Mouse (Mus musculus): ENCODE results near the gene Gapt.
"Not testable (repeated sequence)": the region's sequence is repeated elsewhere in the genome, so short reads cannot be mapped to it uniquely, and the experiment has no call there.

Gapt gene

DNA sequence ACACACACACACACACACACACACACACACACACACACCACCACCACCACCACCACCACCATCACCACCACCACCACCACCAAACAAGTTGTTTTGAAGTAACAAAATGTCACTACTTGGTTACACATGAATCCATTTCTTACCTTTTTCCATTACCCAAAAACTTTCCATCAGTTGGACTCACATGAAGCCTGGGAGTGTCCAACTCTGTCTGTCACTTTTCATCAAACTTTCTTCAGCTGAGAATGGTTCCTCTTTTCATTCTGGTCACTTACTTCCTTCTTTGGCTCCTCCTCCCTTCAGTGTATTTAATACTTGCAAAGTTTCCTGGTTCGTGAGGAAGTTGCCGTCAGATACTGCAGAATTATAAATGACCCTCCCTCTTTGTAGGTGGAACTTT, at the start of gene Gapt:
Gene Gapt, minus strand, starts transcription at position 259 of the 400 bp plus-strand sequence.
- in situ Hi-C loops (cut with MboI; ENCODE audit: unreplicated experiment in 2 of 2) = loop anchor here in 1 of 2 experiments (25.0 kb wide), 2 partner anchors 570 to 1120 kb away; no protein-coding TSS in a partner anchor

DNA sequence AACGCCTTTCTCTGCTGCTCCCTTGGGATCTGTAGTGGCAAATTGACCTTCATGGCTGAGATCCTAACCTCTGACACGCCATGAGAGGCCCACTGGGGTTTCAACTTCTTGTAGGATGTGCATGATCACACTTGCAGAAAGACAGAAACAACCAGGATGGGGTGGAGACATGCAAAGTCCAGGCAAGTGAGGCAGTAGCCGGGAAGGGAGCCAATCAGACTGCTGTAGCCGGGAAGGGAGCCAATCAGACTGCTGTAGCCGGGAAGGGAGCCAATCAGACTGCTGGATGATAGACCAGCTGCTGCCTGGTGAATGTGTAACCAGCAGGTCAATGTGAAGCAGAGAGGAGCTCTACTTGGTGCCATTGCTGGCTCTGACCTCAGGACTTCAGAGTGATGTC, 49.2 kb upstream of the Gapt start:
- in situ Hi-C loops (cut with MboI; ENCODE audit: unreplicated experiment in 2 of 2) = no loop called here

DNA sequence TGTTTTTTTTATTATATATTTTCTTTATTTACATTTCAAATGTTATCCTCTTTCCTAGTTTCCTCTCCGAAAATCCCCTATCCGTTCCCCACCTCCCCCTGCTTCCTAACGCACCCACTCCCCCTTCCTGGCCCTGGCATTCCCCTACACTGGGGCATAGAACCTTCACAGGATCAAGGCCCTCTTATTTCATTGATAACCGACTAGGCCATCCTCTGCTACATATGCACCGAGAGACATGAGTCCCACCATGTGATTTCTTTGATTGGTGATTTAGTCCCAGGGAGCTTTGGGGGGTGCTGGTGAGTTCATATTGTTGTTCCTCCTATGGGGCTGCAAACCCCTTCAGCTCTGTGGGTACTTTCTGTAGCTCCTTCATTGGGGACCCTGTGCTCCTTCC, 47.7 kb upstream of the Gapt start:
- in situ Hi-C loops (cut with MboI; ENCODE audit: unreplicated experiment in 2 of 2) = not testable (repeated sequence)

DNA sequence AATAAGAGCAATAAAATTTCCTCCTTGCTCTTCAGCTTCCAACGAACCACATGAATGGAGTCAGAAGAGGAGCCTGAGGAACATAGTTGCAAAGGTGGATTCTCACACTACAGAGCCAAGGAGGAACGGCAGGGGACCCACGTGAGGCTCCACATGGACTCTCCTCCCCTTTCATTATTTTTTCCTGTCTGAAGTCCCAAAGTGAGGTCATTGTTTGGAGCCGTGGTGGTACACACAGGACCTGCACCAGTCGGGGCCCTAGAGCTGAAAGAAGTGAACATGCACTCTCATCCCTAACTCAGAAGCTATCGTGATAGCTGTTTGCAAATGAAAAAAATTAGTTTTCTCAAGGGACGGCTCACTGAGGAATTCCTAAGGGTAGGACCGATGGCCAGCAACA, 47.1 kb upstream of the Gapt start:
- in situ Hi-C loops (cut with MboI; ENCODE audit: unreplicated experiment in 2 of 2) = no loop called here

DNA sequence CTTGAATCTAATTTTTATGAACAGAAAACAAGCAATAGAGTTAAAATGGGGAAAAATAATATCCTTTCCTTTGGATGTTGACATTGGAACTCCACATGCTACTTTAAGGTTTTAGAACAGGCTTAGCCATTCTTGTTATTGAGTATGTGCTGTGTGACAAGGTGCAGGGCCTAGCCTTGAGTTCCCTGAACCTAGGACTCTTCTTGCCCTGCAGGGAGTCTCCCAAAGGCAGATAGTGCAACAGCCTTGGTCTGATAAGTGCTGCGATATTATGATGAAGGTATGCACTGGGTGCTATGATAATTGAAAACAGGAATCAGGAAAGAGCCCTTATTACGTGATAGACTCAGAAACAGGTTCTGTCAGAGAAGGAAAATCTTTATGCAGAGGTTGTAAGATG, 44.9 kb upstream of the Gapt start:
- in situ Hi-C loops (cut with MboI; ENCODE audit: unreplicated experiment in 2 of 2) = no loop called here

DNA sequence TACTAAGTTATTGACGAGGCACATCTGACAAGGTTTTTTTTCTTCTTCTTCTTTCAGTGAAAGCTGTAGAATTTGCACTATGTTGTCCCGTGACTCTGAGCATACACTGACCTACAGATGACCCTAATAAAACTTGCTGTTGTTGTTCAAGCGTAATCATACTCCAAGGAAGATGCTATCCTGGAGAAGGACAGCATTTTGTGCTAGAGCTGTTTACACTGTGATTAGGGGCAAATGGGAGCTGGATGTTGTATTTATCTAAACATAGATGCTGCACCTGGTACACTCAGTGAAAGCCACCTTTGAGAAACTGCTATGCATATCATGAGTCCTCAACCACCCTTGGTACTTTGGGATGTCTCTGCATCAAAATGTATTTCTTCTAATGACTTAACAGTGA, 44.4 kb upstream of the Gapt start:
- in situ Hi-C loops (cut with MboI; ENCODE audit: unreplicated experiment in 2 of 2) = no loop called here

DNA sequence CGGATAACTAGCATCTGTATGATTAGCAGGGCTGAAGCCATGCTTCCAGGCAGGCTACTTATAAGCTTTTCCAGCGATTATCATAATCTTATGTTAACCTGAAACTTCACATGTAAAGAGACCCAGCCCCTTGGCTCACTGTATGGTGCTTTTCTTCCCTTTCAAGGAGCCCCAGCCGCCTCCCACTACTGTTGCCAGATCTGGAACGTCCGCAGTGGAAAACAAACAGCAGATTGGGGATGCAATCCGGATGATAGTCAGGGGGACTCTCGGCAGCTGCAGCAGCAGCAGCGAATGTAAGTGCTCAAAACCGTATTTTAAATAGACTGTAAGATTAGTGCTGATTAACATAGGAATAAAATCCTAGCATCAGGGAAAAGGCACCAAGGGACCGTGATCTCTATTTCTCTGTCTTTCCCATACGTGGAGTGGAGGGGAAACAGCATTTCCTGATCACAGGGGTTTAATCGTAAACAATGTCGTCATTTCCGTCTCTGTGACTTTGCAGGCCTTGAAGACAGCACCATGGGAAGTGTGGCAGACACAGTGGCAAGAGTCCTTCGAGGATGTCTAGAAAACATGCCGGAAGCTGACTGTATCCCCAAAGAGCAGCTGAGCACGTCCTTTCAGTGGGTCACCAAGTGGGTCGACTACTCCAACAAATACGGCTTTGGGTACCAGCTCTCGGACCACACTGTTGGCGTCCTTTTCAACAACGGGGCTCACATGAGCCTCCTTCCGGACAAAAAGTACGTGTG, 41.7 kb upstream of the Gapt start:
- in situ Hi-C loops (cut with MboI; ENCODE audit: unreplicated experiment in 2 of 2) = loop anchor here (10.0 to 25.0 kb wide), 5 partner anchors 566 to 1346 kb away; partner anchors contain the start of gene Gm49496 (in 1 of the 2)

DNA sequence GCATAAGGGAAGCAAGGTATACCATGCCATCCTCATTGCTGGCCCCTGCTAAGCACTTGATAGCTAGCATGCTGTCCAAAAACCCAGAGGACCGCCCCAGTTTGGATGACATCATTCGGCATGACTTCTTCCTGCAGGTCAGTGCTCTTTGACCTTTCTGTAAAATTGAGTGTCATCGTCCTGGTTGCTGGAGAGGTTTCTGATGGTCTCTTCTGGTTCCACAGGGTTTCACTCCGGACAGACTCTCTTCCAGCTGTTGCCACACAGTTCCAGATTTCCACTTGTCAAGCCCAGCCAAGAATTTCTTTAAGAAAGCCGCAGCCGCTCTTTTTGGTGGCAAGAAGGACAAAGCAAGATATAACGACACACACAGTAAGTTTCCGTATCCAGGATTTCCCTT, 40.8 kb upstream of the Gapt start:
- in situ Hi-C loops (cut with MboI; ENCODE audit: unreplicated experiment in 2 of 2) = loop anchor here (10.0 to 25.0 kb wide), 5 partner anchors 567 to 1347 kb away; partner anchors contain the start of gene Gm49496 (in 1 of the 2)

DNA sequence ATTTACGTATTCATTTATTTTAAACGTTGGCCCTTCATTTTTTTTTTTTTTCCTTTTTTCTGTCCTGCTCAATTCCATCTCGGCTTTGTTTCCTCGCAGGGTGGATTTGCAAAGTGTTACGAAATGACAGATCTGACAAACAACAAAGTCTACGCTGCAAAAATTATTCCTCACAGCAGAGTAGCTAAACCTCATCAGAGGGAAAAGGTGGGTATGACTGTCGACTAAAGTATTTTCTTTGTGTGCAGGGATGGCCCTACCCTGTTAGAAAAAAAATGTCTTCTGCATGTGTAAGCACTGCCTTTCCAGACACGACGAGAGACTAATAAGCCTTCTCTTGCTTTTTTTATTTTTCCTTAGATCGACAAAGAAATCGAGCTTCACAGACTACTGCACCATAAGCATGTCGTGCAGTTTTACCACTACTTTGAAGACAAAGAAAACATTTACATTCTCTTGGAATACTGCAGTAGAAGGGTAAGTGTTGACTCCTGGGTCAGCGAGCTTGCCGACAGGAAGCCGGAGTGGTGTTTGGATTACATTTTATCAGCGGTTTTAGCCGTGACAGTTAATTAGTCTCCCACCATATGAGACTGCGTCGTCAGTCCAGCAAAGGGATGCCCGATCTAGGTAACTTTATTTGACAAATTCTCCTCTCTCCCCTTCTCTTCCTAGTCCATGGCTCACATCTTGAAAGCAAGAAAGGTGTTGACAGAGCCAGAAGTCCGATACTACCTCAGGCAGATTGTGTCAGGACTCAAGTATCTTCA, 39.1 kb upstream of the Gapt start:
- in situ Hi-C loops (cut with MboI; ENCODE audit: unreplicated experiment in 2 of 2) = loop anchor here (10.0 to 25.0 kb wide), 5 partner anchors 569 to 1349 kb away; partner anchors contain the start of gene Gm49496 (in 1 of the 2)

DNA sequence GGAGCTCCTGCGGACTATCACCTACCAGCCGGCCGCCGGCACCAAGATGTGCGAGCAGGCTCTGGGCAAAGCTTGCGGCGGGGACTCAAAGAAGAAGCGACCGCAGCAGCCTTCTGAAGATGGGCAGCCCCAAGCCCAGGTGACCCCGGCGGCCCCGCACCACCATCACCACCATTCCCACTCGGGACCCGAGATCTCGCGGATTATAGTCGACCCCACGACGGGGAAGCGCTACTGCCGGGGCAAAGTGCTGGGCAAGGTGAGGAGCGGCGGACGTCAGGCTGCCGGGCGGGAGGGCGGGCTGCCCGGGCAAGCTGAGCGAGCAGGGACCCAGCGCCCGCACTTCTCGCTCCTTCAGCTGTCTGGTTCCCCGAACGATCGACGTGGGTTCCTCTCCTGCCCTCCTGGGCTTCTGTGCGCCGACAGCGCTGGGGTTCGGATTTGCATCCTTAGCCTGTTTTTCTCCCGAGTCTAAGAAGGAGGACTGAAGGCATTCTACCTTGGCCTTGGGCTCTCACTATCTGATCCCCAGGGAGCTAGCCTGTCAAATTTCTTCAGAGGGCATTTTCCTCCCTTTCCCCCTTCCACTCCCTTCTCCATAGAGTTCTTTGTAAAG, 38.3 kb upstream of the Gapt start:
- in situ Hi-C loops (cut with MboI; ENCODE audit: unreplicated experiment in 2 of 2) = loop anchor here (10.0 to 25.0 kb wide), 5 partner anchors 570 to 1350 kb away; partner anchors contain the start of gene Gm49496 (in 1 of the 2)

DNA sequence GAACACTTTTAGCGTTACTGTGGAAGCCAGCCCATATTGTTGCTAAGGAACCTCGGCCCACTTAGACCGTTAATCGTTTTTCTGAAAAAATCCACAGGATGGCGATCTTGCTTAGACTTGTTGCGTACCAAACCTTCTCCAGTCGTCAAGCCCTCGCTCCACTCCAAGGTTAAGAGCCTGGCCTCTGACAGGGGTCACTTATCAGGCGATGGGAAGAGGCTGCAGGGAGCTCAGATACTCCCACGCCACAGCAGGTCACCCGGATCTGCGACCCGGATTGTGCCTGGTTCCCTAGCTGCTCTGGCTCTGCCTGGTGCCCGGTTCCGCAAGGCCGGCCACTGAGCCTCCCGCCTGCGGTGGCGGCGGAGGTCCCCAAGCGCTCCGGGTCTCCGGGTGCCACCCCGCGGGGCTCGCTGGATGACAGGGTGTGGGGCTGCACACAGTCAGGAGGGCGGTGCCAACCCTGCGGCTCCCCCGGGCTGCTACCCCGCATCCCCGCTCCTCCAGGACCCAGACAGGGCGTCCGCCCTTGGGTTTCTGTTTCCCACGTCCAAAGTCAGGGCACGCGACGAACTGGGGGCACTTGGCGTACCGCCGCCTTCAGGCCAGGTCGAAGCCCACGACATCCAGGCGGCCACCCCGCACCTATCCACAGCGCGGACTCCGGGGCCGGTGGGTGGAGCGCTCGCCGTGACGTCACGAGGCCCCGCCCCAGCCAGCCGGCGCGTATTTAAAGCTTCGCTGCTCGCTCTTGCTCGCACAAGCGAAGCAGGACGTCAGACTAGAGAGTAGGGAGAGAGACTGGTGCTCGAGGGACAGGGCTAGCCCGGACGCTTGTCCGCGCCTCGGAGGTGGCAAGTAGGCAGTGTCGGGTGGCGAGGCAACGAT, 37.5 kb upstream of the Gapt start, which contains the start of gene Plk2:
Gene Plk2, plus strand, starts transcription at position 756 of the 888 bp plus-strand sequence.
- in situ Hi-C loops (cut with MboI; ENCODE audit: unreplicated experiment in 2 of 2) = loop anchor here (10.0 to 25.0 kb wide), 5 partner anchors 570 to 1350 kb away; partner anchors contain the start of gene Gm49496 (in 1 of the 2)

DNA sequence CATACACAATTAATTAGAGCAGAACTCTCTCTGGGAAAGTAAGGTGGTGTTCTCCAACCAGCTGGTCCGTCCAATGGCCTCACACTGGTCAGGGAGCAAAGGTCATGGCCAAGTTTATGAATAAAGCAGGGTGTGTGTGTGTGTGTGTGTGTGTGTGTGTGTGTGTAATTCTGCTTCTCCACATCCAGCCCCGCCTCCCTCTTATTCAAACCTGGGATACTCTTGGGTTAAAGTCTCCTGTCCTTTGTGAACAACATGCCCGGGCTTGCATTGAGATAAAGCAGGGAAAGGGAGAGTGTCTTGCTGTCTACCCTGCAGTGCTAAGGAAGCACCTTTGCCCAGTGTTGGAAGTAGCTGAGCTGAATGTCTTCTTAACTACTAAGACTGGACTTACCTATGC, 35.6 kb upstream of the Gapt start:
- in situ Hi-C loops (cut with MboI; ENCODE audit: unreplicated experiment in 2 of 2) = loop anchor here (10.0 to 25.0 kb wide), 5 partner anchors 572 to 1352 kb away; partner anchors contain the start of gene Gm49496 (in 1 of the 2)

DNA sequence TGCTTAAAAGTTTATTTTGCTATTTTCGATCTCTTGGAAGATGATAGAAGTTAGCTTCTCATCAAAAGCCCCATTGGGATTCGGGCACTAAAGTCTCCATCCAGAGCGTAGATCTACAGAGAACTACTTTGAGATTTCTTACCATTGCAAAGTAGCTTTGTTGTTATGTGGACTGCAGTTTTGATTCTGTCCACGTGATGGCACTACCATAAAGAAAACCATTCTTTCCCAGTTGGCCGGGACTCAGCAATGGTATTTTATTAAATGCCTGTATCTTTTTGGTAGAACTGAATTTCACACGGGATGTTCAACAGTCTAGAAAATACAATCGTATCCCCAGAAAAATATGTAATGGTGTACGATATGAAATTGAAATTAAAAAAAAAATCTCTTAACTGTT, 35.2 kb upstream of the Gapt start:
- in situ Hi-C loops (cut with MboI; ENCODE audit: unreplicated experiment in 2 of 2) = loop anchor here (10.0 to 25.0 kb wide), 5 partner anchors 573 to 1353 kb away; partner anchors contain the start of gene Gm49496 (in 1 of the 2)

DNA sequence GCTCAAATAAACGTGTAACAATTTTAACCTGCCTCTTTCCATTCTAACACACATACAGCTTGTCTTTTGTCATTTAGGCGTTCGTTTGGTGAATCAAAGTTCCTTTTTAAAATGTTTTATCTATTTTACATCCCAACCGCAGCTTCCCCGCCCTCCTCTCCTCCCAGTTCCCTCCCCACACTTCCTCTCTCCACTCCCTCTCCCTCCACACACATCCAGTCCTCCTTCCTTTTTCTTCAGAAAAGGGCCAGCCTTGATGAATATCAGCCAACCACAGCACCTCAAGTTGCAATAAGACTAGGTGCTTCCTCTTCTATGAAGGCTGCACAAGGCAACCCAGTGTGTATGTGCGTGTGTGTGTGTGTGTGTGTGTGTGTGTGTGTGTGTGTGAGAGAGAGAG, 27.5 kb upstream of the Gapt start:
- in situ Hi-C loops (cut with MboI; ENCODE audit: unreplicated experiment in 2 of 2) = loop anchor here (5.0 to 25.0 kb wide), 6 partner anchors 853 to 1878 kb away; partner anchors contain the start of gene Gm49496 (in 1 of the 2)

DNA sequence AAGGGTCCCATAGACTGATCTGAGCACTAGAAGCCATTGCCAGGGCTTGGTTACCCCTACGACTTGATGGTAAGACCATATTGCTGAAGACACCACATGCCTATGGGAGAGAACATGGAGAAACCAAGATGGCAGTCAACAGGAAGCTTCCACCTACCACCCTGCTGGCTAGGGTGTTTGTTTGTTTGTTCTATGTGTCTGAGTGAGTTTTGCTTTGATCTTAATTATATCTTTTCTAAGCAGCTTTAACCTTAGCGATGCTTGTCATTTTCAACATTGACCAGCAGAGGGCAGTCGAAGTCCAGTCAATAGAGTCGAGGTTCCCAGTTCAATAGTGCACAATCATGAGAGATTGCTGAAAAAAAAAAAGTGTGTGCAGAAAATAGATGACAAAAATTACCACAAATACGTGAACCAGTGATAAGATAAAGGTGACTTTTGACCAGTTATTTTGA, 25.5 kb upstream of the Gapt start:
- in situ Hi-C loops (cut with MboI; ENCODE audit: unreplicated experiment in 2 of 2) = loop anchor here (5.0 to 25.0 kb wide), 6 partner anchors 855 to 1880 kb away; partner anchors contain the start of gene Gm49496 (in 1 of the 2)

DNA sequence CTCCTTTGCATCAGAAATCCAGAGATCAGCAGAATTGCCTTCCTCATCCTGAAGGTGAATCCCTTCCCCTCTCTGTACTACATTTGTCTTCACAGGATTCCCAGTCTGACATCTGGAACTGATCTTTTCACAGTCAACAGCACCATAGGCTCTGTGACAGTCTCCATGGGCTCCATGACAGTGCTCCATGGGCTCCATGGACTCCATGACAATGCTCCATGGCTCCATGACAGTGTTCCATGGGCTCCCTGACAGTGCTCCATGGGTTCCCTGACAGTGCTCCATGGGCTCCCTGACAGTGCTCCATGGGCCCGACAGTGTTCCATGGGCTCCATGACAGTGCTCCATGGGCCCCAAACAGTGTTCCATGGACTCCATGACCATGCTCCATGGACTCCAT, 12.7 kb upstream of the Gapt start:
- in situ Hi-C loops (cut with MboI; ENCODE audit: unreplicated experiment in 2 of 2) = loop anchor here (5.0 to 25.0 kb wide), 6 partner anchors 305 to 1135 kb away; no protein-coding TSS in a partner anchor

DNA sequence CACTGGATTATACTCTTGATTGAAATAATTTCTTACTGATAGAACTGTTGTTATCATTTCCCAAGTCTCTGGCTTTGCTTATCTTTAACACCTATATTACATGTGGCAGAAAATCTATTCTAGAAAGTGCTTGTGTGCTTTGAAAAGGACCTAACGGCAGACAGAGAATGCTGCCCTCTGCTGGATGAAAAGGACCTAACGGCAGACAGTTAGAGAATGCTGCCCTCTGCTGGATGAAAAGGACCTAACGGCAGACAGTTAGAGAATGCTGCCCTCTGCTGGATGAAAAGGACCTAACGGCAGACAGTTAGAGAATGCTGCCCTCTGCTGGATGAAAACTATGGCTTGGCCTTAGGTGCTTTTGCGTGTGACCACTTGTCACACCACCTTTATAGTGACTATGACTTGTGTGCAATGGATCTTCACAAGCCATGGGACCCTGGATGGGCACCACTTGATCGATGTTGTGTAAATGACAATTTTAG, 11.6 kb upstream of the Gapt start:
- in situ Hi-C loops (cut with MboI; ENCODE audit: unreplicated experiment in 2 of 2) = loop anchor here (10.0 to 25.0 kb wide), 4 partner anchors 304 to 1131 kb away; no protein-coding TSS in a partner anchor

DNA sequence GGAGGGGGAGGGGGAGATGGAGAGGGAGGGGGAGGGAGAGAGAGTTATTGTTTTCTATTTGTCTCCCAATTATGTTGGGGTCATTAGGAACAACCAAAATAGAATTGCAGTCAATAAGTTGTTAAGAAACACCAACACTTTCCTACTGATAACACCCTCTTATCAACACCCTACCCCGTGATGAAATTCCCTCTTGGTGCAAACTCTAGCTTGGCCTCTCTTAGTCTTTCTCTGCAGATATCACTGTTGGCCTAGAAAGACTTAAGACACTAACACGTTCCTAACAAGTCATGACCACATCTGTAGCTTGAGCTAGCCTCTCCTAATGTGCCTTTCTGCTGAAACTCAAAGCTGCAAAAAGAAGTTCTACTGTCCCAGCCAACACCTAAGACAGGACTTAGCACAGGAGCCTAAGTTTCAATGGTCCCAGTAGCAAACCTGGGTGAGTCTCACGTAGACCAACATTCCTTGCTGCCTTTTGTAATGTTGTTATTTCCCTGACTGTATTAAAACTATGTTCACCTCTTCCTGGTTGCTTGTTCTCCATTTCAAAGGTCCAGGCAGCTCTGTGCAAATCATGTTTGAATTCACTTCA, 11.1 kb upstream of the Gapt start:
- in situ Hi-C loops (cut with MboI; ENCODE audit: unreplicated experiment in 2 of 2) = loop anchor here (10.0 to 25.0 kb wide), 4 partner anchors 303 to 1131 kb away; no protein-coding TSS in a partner anchor

All from v-Abl transformed pro-B cells (cell line).